Mouse (Mus musculus) E14TG2a.4 (cell line): Measurements from ENCODE around the gene Ankrd1.
A peak's percentile ranks its signal among the peaks of the same experiment; 100 is the strongest.

Source experiments
- CTCF ChIP-seq: conservative IDR thresholded peaks from 2 replicates; pipeline ENCODE4 v1.5.1; 2014; ENCODE audit warnings: low read length
- NANOG ChIP-seq: IDR thresholded peaks from 2 replicates; pipeline ENCODE4 v1.6.1; 2014; ENCODE audit warnings: borderline replicate concordance, low read length, mixed read lengths
- POU5F1 ChIP-seq: IDR thresholded peaks from 2 replicates; pipeline ENCODE4 v1.6.1; 2014; ENCODE audit warnings: low read length, borderline replicate concordance

- TF ChIP-seq CTCF, result peak; percentile 41
- TF ChIP-seq POU5F1, result no peak
- no peak for TF ChIP-seq NANOG
Observed at GRCm38 (mm10) chr19:36148578-36148977, 28.7 kb upstream of the Ankrd1 start.
